Mouse (Mus musculus): ENCODE results near the gene Srd5a1.
"Not testable (repeated sequence)": the region's sequence is repeated elsewhere in the genome, so short reads cannot be mapped to it uniquely, and the experiment has no call there.

The Srd5a1 gene

GRCm38 (mm10) chr13:69633551-69633950 lies 22.3 kb upstream of the Srd5a1 start:
- in situ Hi-C loops (cut with MboI; ENCODE audit: low pct_unique_long_range_greater_than_20kb in 1 of 2, low sequenced_read_pairs in 2 of 2, unreplicated experiment in 1 of 2), result loop anchor here in 1 of 2 experiments (25.0 kb wide), 1 partner anchor 1046 kb away; the partner anchor contains the start of genes 1700001L19Rik, Fastkd3 and Mtrr

GRCm38 (mm10) chr13:69631659-69632058 lies 20.4 kb upstream of the Srd5a1 start:
- in situ Hi-C loops (cut with MboI; ENCODE audit: low pct_unique_long_range_greater_than_20kb in 1 of 2, low sequenced_read_pairs in 2 of 2, unreplicated experiment in 1 of 2), result loop anchor here in 1 of 2 experiments (25.0 kb wide), 1 partner anchor 1044 kb away; the partner anchor contains the start of genes 1700001L19Rik, Fastkd3 and Mtrr

- in situ Hi-C loops (cut with MboI; ENCODE audit: low pct_unique_long_range_greater_than_20kb in 1 of 2, low sequenced_read_pairs in 2 of 2, unreplicated experiment in 1 of 2), result loop anchor here in 1 of 2 experiments (25.0 kb wide), 1 partner anchor 1044 kb away; the partner anchor contains the start of genes 1700001L19Rik, Fastkd3 and Mtrr
Measured at GRCm38 (mm10) chr13:69631111-69631510, 19.9 kb upstream of the Srd5a1 start.

GRCm38 (mm10) chr13:69630576-69630975 lies 19.3 kb upstream of the Srd5a1 start:
- in situ Hi-C loops (cut with MboI; ENCODE audit: low pct_unique_long_range_greater_than_20kb in 1 of 2, low sequenced_read_pairs in 2 of 2, unreplicated experiment in 1 of 2), result loop anchor here in 1 of 2 experiments (25.0 kb wide), 1 partner anchor 1043 kb away; the partner anchor contains the start of genes 1700001L19Rik, Fastkd3 and Mtrr

- in situ Hi-C loops (cut with MboI; ENCODE audit: low pct_unique_long_range_greater_than_20kb in 1 of 2, low sequenced_read_pairs in 2 of 2, unreplicated experiment in 1 of 2), result loop anchor here in 1 of 2 experiments (25.0 kb wide), 1 partner anchor 1041 kb away; the partner anchor contains the start of genes 1700001L19Rik, Fastkd3 and Mtrr
Measured at GRCm38 (mm10) chr13:69627941-69628340, 16.7 kb upstream of the Srd5a1 start.

GRCm38 (mm10) chr13:69624510-69624909 lies 13.3 kb upstream of the Srd5a1 start:
- in situ Hi-C loops (cut with MboI; ENCODE audit: low pct_unique_long_range_greater_than_20kb in 1 of 2, low sequenced_read_pairs in 2 of 2, unreplicated experiment in 1 of 2), result no loop called here

- in situ Hi-C loops (cut with MboI; ENCODE audit: low pct_unique_long_range_greater_than_20kb in 1 of 2, low sequenced_read_pairs in 2 of 2, unreplicated experiment in 1 of 2), result no loop called here
Measured at GRCm38 (mm10) chr13:69623843-69624242, 12.6 kb upstream of the Srd5a1 start.

- in situ Hi-C loops (cut with MboI; ENCODE audit: low pct_unique_long_range_greater_than_20kb in 1 of 2, low sequenced_read_pairs in 2 of 2, unreplicated experiment in 1 of 2), result no loop called here
Measured at GRCm38 (mm10) chr13:69616716-69617115, 5.5 kb upstream of the Srd5a1 start.

GRCm38 (mm10) chr13:69612175-69612544 lies 918 bp upstream of the Srd5a1 start:
- in situ Hi-C loops (cut with MboI; ENCODE audit: low pct_unique_long_range_greater_than_20kb in 1 of 2, low sequenced_read_pairs in 2 of 2, unreplicated experiment in 1 of 2), result no loop called here

GRCm38 (mm10) chr13:69610751-69611397 lies 368 bp downstream of the Srd5a1 start:
- in situ Hi-C loops (cut with MboI; ENCODE audit: low pct_unique_long_range_greater_than_20kb in 1 of 2, low sequenced_read_pairs in 2 of 2, unreplicated experiment in 1 of 2), result no loop called here

- in situ Hi-C loops (cut with MboI; ENCODE audit: low pct_unique_long_range_greater_than_20kb in 1 of 2, low sequenced_read_pairs in 2 of 2, unreplicated experiment in 1 of 2), result no loop called here
Measured at GRCm38 (mm10) chr13:69608734-69609133, 2.5 kb downstream of the Srd5a1 start.

GRCm38 (mm10) chr13:69604670-69605069 lies 6.6 kb downstream of the Srd5a1 start:
- in situ Hi-C loops (cut with MboI; ENCODE audit: low pct_unique_long_range_greater_than_20kb in 1 of 2, low sequenced_read_pairs in 2 of 2, unreplicated experiment in 1 of 2), result no loop called here

- in situ Hi-C loops (cut with MboI; ENCODE audit: low pct_unique_long_range_greater_than_20kb in 1 of 2, low sequenced_read_pairs in 2 of 2, unreplicated experiment in 1 of 2), result no loop called here
Measured at GRCm38 (mm10) chr13:69601321-69601720, 9.9 kb downstream of the Srd5a1 start.

- in situ Hi-C loops (cut with MboI; ENCODE audit: low pct_unique_long_range_greater_than_20kb in 1 of 2, low sequenced_read_pairs in 2 of 2, unreplicated experiment in 1 of 2), result not testable (repeated sequence)
Measured at GRCm38 (mm10) chr13:69600863-69601262, 10.4 kb downstream of the Srd5a1 start.

GRCm38 (mm10) chr13:69598867-69599266 lies 12.4 kb downstream of the Srd5a1 start:
- in situ Hi-C loops (cut with MboI; ENCODE audit: low pct_unique_long_range_greater_than_20kb in 1 of 2, low sequenced_read_pairs in 2 of 2, unreplicated experiment in 1 of 2), result loop anchor here in 1 of 2 experiments (10.0 kb wide), 1 partner anchor 54 kb away; no protein-coding TSS in a partner anchor

GRCm38 (mm10) chr13:69596515-69596914 lies 14.7 kb downstream of the Srd5a1 start:
- in situ Hi-C loops (cut with MboI; ENCODE audit: low pct_unique_long_range_greater_than_20kb in 1 of 2, low sequenced_read_pairs in 2 of 2, unreplicated experiment in 1 of 2), result loop anchor here in 1 of 2 experiments (10.0 kb wide), 1 partner anchor 52 kb away; no protein-coding TSS in a partner anchor

GRCm38 (mm10) chr13:69595911-69596310 lies 15.3 kb downstream of the Srd5a1 start:
- in situ Hi-C loops (cut with MboI; ENCODE audit: low pct_unique_long_range_greater_than_20kb in 1 of 2, low sequenced_read_pairs in 2 of 2, unreplicated experiment in 1 of 2), result loop anchor here in 1 of 2 experiments (10.0 kb wide), 1 partner anchor 51 kb away; no protein-coding TSS in a partner anchor

GRCm38 (mm10) chr13:69594577-69595256 lies 16.5 kb downstream of the Srd5a1 start:
- in situ Hi-C loops (cut with MboI; ENCODE audit: low pct_unique_long_range_greater_than_20kb in 1 of 2, low sequenced_read_pairs in 2 of 2, unreplicated experiment in 1 of 2), result loop anchor here in 1 of 2 experiments (10.0 kb wide), 1 partner anchor 50 kb away; no protein-coding TSS in a partner anchor

- in situ Hi-C loops (cut with MboI; ENCODE audit: low pct_unique_long_range_greater_than_20kb in 1 of 2, low sequenced_read_pairs in 2 of 2, unreplicated experiment in 1 of 2), result loop anchor here in 1 of 2 experiments (10.0 kb wide), 1 partner anchor 49 kb away; no protein-coding TSS in a partner anchor
Measured at GRCm38 (mm10) chr13:69593453-69593852, 17.8 kb downstream of the Srd5a1 start.

Data from mouse embryonic stem cell (cell line).